Mouse (Mus musculus) midbrain, embryonic 16.5 days (tissue): Measurements from ENCODE around the gene Smim10l2a. TPM values are rescaled to one million over a fixed set of nuclear protein-coding genes. Genes with fewer than 3 reads are reported as not detected.
"Not testable (repeated sequence)": the region's sequence is repeated elsewhere in the genome, so short reads cannot be mapped to it uniquely, and the experiment has no call there.

Source experiments
- ATAC-seq: fragments of 200-750 bp; cut with Nextera tagmentation; 2 replicates; pipeline ENCODE4 v1.8.0; 2017; ENCODE audit warnings: moderate TSS enrichment
- H3K27ac ChIP-seq: fragments of 300-500 bp; sonication (generic); 2 replicates; pipeline ENCODE4 v1.5.1; 2014; ENCODE audit warnings: mild to moderate bottlenecking, low read length, mixed read lengths
- H3K27me3 ChIP-seq: fragments of 300-500 bp; sonication (generic); 2 replicates; pipeline ENCODE4 v1.6.1; 2014; ENCODE audit warnings: low read depth, low read length, mixed read lengths; ENCODE audit not compliant: control insufficient read depth, insufficient read depth
- H3K36me3 ChIP-seq: fragments of 300-500 bp; sonication (generic); 2 replicates; pipeline ENCODE4 v1.6.1; 2014; ENCODE audit warnings: mild to moderate bottlenecking, low read length, moderate library complexity, mixed read lengths; ENCODE audit not compliant: control insufficient read depth, insufficient read depth
- H3K4me1 ChIP-seq: fragments of 300-500 bp; sonication (generic); 2 replicates; pipeline ENCODE4 v1.6.1; 2014; ENCODE audit warnings: mild to moderate bottlenecking, low read length, mixed read lengths; ENCODE audit not compliant: control insufficient read depth, insufficient read depth
- H3K4me2 ChIP-seq: fragments of 300-500 bp; sonication (generic); 2 replicates; pipeline ENCODE4 v1.6.1; 2014; ENCODE audit warnings: mild to moderate bottlenecking, low read length, mixed read lengths
- H3K4me3 ChIP-seq: fragments of 300-500 bp; sonication (generic); 2 replicates; pipeline ENCODE4 v1.5.1; 2014; ENCODE audit warnings: low read depth, mild to moderate bottlenecking, low read length, moderate library complexity, mixed read lengths
- H3K9ac ChIP-seq: fragments of 300-500 bp; sonication (generic); 2 replicates; pipeline ENCODE4 v1.6.1; 2014; ENCODE audit warnings: low read depth, low read length, mixed read lengths
- H3K9me3 ChIP-seq: fragments of 300-500 bp; sonication (generic); replicated peaks from 2 replicates; pipeline ENCODE4 v1.6.1; 2014; ENCODE audit warnings: mild to moderate bottlenecking, low read length, mixed read lengths; ENCODE audit not compliant: control insufficient read depth, poor library complexity, severe bottlenecking
- WGBS: fragments of 180-500 bp; shearing (Covaris S2); extraction: QIAGEN DNeasy Blood & Tissue Kit; methylation state at CpG from one replicate; pipeline ENCODE4 v1.1.7; 2014; 5-methylcytosine and 5-hydroxymethylcytosine counted together
- polyA plus RNA-seq: library from polyadenylated mRNA; unstranded; fragments of >200 nt; fragmentation: Nextera tagmentation; extraction: Ambion mirVana; gene quantifications from 2 replicates; pipeline ENCODE4 v1.2.1, GENCODE M21; 2015

The Smim10l2a gene
- 39.4 and 46.0 TPM in 2 replicates for polyA plus RNA-seq

- Histone ChIP-seq H3K9ac (peak within 1 kb of the TSS; percentile 71), H3K4me3 (peak within 1 kb of the TSS; percentile 47), H3K27ac (peak within 1 kb of the TSS; percentile 78), H3K4me2 (peak within 1 kb of the TSS; percentile 58)
- not testable (repeated sequence) for H3K36me3 ChIP-seq, H3K9me3 ChIP-seq, H3K27me3 ChIP-seq, H3K4me1 ChIP-seq
- 13% methylated on average over 51 of the region's 56 CpGs for WGBS
- peak; percentile 94 for ATAC-seq
Observed at GRCm38 (mm10) chrX:56374431-56375128, at the start of gene Smim10l2a. Gene Smim10l2a, plus strand, starts transcription at chrX:56374586.

GRCm38 (mm10) chrX:56332046-56332445 lies 42.3 kb upstream of the Smim10l2a start:
- H3K4me1 ChIP-seq: no peaks in the 10 kb centered on the region
- H3K27me3 ChIP-seq: no peaks in the 10 kb centered on the region
- H3K9ac ChIP-seq: no peak overlapping the region
- H3K36me3 ChIP-seq: no peaks in the 10 kb centered on the region
- H3K4me2 ChIP-seq: no peak overlapping the region
- WGBS: 78% methylated on average over 3 of the region's 3 CpGs
- H3K9me3 ChIP-seq: no peaks in the 10 kb centered on the region
- ATAC-seq: no peak
- no peak overlapping the region for H3K27ac ChIP-seq
- no peak overlapping the region for H3K4me3 ChIP-seq

- no peak for ATAC-seq
- H3K4me1 ChIP-seq: no peaks in the 10 kb centered on the region
- no peak overlapping the region for H3K27ac ChIP-seq
- no peak overlapping the region for H3K4me2 ChIP-seq
- no peaks in the 10 kb centered on the region for H3K36me3 ChIP-seq
- H3K4me3 ChIP-seq: no peak overlapping the region
- no peak overlapping the region for H3K9ac ChIP-seq
- H3K27me3 ChIP-seq: no peaks in the 10 kb centered on the region
- no peaks in the 10 kb centered on the region for H3K9me3 ChIP-seq
Observed at GRCm38 (mm10) chrX:56340305-56340704, 34.1 kb upstream of the Smim10l2a start.

- 74% methylated on average over 3 of the region's 3 CpGs for WGBS
- H3K4me2 ChIP-seq: no peak overlapping the region
- ATAC-seq: no peak
Observed at GRCm38 (mm10) chrX:56342921-56343320, 31.5 kb upstream of the Smim10l2a start.

GRCm38 (mm10) chrX:56346176-56346931 lies 28.0 kb upstream of the Smim10l2a start, which contains the start of gene Zfp449:
Gene Zfp449, plus strand, starts transcription at chrX:56346400.
- Histone ChIP-seq H3K4me2 (peak within 1 kb of the TSS; percentile 61), H3K4me3 (peak within 1 kb of the TSS; percentile 51), H3K27me3 (no peaks in the 10 kb centered on the region), H3K27ac (no peak within 1 kb of the TSS), H3K9me3 (no peaks in the 10 kb centered on the region), H3K4me1 (peaks cover 3% of the 10 kb centered on the region; the same call in 1 of the 2 replicates), H3K9ac (peak within 1 kb of the TSS; percentile 65), H3K36me3 (no peaks in the 10 kb centered on the region)
- 15% methylated on average over 36 of the region's 39 CpGs for WGBS
- ATAC-seq: peak; percentile 99

More at GRCm38 (mm10) chrX:56342921-56343320, 31.5 kb upstream of the Smim10l2a start:
- Histone ChIP-seq H3K27me3 (no peaks in the 10 kb centered on the region), H3K27ac (no peak overlapping the region), H3K9ac (no peak overlapping the region), H3K9me3 (no peaks in the 10 kb centered on the region), H3K4me1 (peaks cover 3% of the 10 kb centered on the region; the same call in 1 of the 2 replicates), H3K4me3 (no peak overlapping the region), H3K36me3 (no peaks in the 10 kb centered on the region)

GRCm38 (mm10) chrX:56346932-56347253 lies 27.5 kb upstream of the Smim10l2a start:
- WGBS: 53% methylated on average over 8 of the region's 8 CpGs
- peak; percentile 43 for ATAC-seq
- Histone ChIP-seq H3K9ac (peak overlapping the region; percentile 65), H3K9me3 (no peaks in the 10 kb centered on the region), H3K4me2 (peak overlapping the region; percentile 61), H3K27me3 (no peaks in the 10 kb centered on the region), H3K36me3 (no peaks in the 10 kb centered on the region), H3K4me3 (peak overlapping the region; percentile 51), H3K27ac (no peak overlapping the region), H3K4me1 (peaks cover 3% of the 10 kb centered on the region; the same call in 1 of the 2 replicates)

- H3K36me3 ChIP-seq: 0 out of 2 replicates have a peak, but pooled peaks cover 2% of the 10 kb centered on the region
- H3K4me3 ChIP-seq: no peak overlapping the region
- no peak overlapping the region for H3K9ac ChIP-seq
- no peak for ATAC-seq
- no peaks in the 10 kb centered on the region for H3K27me3 ChIP-seq
- no peak overlapping the region for H3K27ac ChIP-seq
- 97% methylated on average over 2 of the region's 2 CpGs for WGBS
- no peak overlapping the region for H3K4me2 ChIP-seq
- H3K4me1 ChIP-seq: no peaks in the 10 kb centered on the region
- H3K9me3 ChIP-seq: no peaks in the 10 kb centered on the region
Observed at GRCm38 (mm10) chrX:56380852-56381251, 6.5 kb downstream of the Smim10l2a start.

GRCm38 (mm10) chrX:56384142-56384541 lies 9.8 kb downstream of the Smim10l2a start:
- 78% methylated on average over 2 of the region's 2 CpGs for WGBS
- H3K9me3 ChIP-seq: no peaks in the 10 kb centered on the region
- H3K9ac ChIP-seq: no peak overlapping the region
- no peak overlapping the region for H3K27ac ChIP-seq
- H3K36me3 ChIP-seq: no peaks in the 10 kb centered on the region
- no peak overlapping the region for H3K4me3 ChIP-seq
- no peaks in the 10 kb centered on the region for H3K4me1 ChIP-seq
- ATAC-seq: no peak
- H3K4me2 ChIP-seq: no peak overlapping the region
- H3K27me3 ChIP-seq: no peaks in the 10 kb centered on the region

GRCm38 (mm10) chrX:56404646-56405045 lies 30.3 kb downstream of the Smim10l2a start:
- H3K27ac ChIP-seq: no peak overlapping the region
- H3K4me3 ChIP-seq: no peak overlapping the region
- 34% methylated on average over 2 of the region's 2 CpGs for WGBS
- no peak for ATAC-seq
- H3K4me1 ChIP-seq: no peaks in the 10 kb centered on the region
- H3K9ac ChIP-seq: no peak overlapping the region
- no peaks in the 10 kb centered on the region for H3K9me3 ChIP-seq
- no peaks in the 10 kb centered on the region for H3K27me3 ChIP-seq
- H3K36me3 ChIP-seq: no peaks in the 10 kb centered on the region
- H3K4me2 ChIP-seq: no peak overlapping the region
